Comparison of ENCODE assay signal across 29 mouse cellular contexts in the genomic region with DNA sequence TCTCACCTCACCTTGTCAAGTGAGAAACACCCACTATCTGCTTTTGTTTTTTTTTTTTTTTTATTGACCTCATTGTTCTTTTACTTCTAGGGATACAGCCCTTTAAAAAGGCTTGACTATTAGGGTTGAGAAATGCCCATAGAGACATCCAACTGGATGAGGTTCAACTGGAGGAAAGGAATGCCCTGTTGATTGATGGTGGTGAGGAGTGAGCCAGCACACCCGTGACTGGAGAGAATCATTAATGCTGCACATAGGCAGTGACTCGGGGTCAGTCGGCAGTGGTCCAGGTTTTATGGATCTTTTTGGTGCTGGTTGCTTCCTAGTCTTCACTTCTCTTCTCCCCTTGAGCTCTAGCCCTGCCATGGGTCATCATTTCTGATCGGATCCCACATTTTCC.
DNase-seq lines count a peak whose midpoint lies in the region; ATAC-seq and TF ChIP-seq lines count a peak whose summit lies in the region.
"Had no signal": no experiment of that assay in that cellular context is flagged by ENCODE, and none has a peak within 500 bp of the region (broad histone marks: within the 10 kb centered on the region; RNA-seq: fewer than 3 reads in every experiment).

No protein-coding gene starts in this region.

- H3K4me3 ChIP-seq in kidney, adult 2 months (ENCODE audit: insufficient read depth, low read depth, low read length) = no peak overlapping the region
- no peak overlapping the region for H3K4me3 ChIP-seq in kidney, embryonic 15.5 days (replicated peaks)
- no peak overlapping the region for H3K4me3 ChIP-seq in brown adipose tissue, adult 24 weeks (ENCODE audit: insufficient read depth, low read depth, low read length)
- H3K4me3 ChIP-seq in lung, postnatal 0 days (ENCODE audit: low read depth, low read length) = no peak overlapping the region
- H3K4me3 ChIP-seq: embryonic facial prominence, embryonic 13.5 days; gastrocnemius, adult 2 months; hindbrain, embryonic 13.5 days; limb, embryonic 13.5 days; myocyte; neural tube, embryonic 12.5 days had no signal

- ATAC-seq in kidney, embryonic 15.5 days (replicated peaks; ENCODE audit: low FRiP score) = no peak
- ATAC-seq in lung, postnatal 0 days = peak; percentile 35; the same call in 1 of the 2 replicates
- ATAC-seq: activated CD4-positive, CD25-positive, alpha-beta regulatory T cell, adult 4 months; forebrain, embryonic 16.5 days had no signal

- H3K9ac ChIP-seq in kidney, embryonic 15.5 days = no peak overlapping the region
- no peak overlapping the region for H3K9ac ChIP-seq in lung, postnatal 0 days (replicated peaks; ENCODE audit: low read depth)
- H3K9ac ChIP-seq: embryonic facial prominence, embryonic 13.5 days; hindbrain, embryonic 13.5 days; limb, embryonic 13.5 days; neural tube, embryonic 12.5 days had no signal

- DNase-seq in kidney, adult 2 months = peak; percentile 1
- peak; percentile 31 for DNase-seq in lung, postnatal 0 days (ENCODE audit: low spot score)
- peak; percentile 8 to 60 for DNase-seq in lung, postnatal 4 days
- DNase-seq in testis, postnatal 14 days (ENCODE audit: low spot score) = no peak
- DNase-seq in yolk sac, embryonic 10.5 days (ENCODE audit: low spot score) = no peak
- DNase-seq: B cell, adult 2 months; cerebellum, adult 11 months; cerebellum, adult 9-10 months; gastrocnemius, adult 2 months; gastrocnemius, postnatal 36 days; heart, postnatal 36 days; kidney, adult 18-20 months; kidney, postnatal 4 days; right cerebral cortex, adult 18-20 months; right cerebral cortex, postnatal 4 days; thymus, postnatal 14 days had no signal

- H3K36me3 ChIP-seq in kidney, adult 2 months (ENCODE audit: control insufficient read depth, insufficient read depth, low read length) = no peaks in the 10 kb centered on the region
- H3K36me3 ChIP-seq in kidney, embryonic 15.5 days = no peaks in the 10 kb centered on the region
- no peaks in the 10 kb centered on the region for H3K36me3 ChIP-seq in lung, postnatal 0 days (ENCODE audit: insufficient read depth, low read length)
- H3K36me3 ChIP-seq: embryonic facial prominence, embryonic 13.5 days; hindbrain, embryonic 13.5 days; limb, embryonic 13.5 days; neural tube, embryonic 12.5 days had no signal

- no peak for TF ChIP-seq CTCF in kidney, adult 2 months (conservative IDR thresholded peaks at IDR 0.05; ENCODE audit: insufficient read depth, insufficient read length, low read depth, low read length)
- TF ChIP-seq CTCF in lung, postnatal 0 days (IDR thresholded peaks at IDR 0.05) = no peak

- no peak for TF ChIP-seq POLR2A in kidney, adult 2 months (IDR thresholded peaks at IDR 0.05; ENCODE audit: low read depth, low read length)

- TF ChIP-seq EP300 in lung, postnatal 0 days (IDR thresholded peaks at IDR 0.05) = no peak

- WGBS in kidney, adult 2 months = 65% methylated on average over 4 of the region's 4 CpGs
- WGBS in kidney, embryonic 15.5 days = 71% methylated on average over 4 of the region's 4 CpGs
- WGBS in lung, postnatal 0 days = 59% methylated on average over 4 of the region's 4 CpGs

- H3K9me3 ChIP-seq in kidney, embryonic 15.5 days (replicated peaks) = no peaks in the 10 kb centered on the region
- no peaks in the 10 kb centered on the region for H3K9me3 ChIP-seq in lung, postnatal 0 days (ENCODE audit: low read length)
- H3K9me3 ChIP-seq: embryonic facial prominence, embryonic 13.5 days; hindbrain, embryonic 13.5 days; limb, embryonic 13.5 days; neural tube, embryonic 12.5 days had no signal

- no peak overlapping the region for H3K27ac ChIP-seq in kidney, adult 2 months (ENCODE audit: insufficient read depth, low read depth, low read length)
- H3K27ac ChIP-seq in kidney, embryonic 15.5 days = no peak overlapping the region
- H3K27ac ChIP-seq in brown adipose tissue, adult 24 weeks (replicated peaks; ENCODE audit: low read depth, low read length) = peak overlapping the region; percentile 50; the same call in 1 of the 2 replicates
- no peak overlapping the region for H3K27ac ChIP-seq in lung, postnatal 0 days (ENCODE audit: low read length)
- H3K27ac ChIP-seq: embryonic facial prominence, embryonic 13.5 days; gastrocnemius, adult 2 months; hindbrain, embryonic 13.5 days; kidney, postnatal 0 days; limb, embryonic 13.5 days; neural tube, embryonic 12.5 days had no signal

- H3K27me3 ChIP-seq in kidney, adult 2 months (replicated peaks; ENCODE audit: control insufficient read depth, insufficient read depth, low read length) = no peaks in the 10 kb centered on the region; the same call in 1 of the 2 replicates
- H3K27me3 ChIP-seq in kidney, embryonic 15.5 days = no peaks in the 10 kb centered on the region
- no peaks in the 10 kb centered on the region for H3K27me3 ChIP-seq in lung, postnatal 0 days (replicated peaks; ENCODE audit: insufficient read depth, low read length)
- H3K27me3 ChIP-seq: embryonic facial prominence, embryonic 13.5 days; hindbrain, embryonic 13.5 days; limb, embryonic 13.5 days; neural tube, embryonic 12.5 days had no signal

- H3K4me2 ChIP-seq in kidney, embryonic 15.5 days = no peak overlapping the region
- no peak overlapping the region for H3K4me2 ChIP-seq in lung, postnatal 0 days (replicated peaks; ENCODE audit: low read depth, low read length)
- H3K4me2 ChIP-seq: embryonic facial prominence, embryonic 13.5 days; heart, embryonic 11.5 days; hindbrain, embryonic 13.5 days; limb, embryonic 13.5 days; liver, embryonic 11.5 days; midbrain, embryonic 11.5 days; neural tube, embryonic 12.5 days had no signal

- no peaks in the 10 kb centered on the region for H3K4me1 ChIP-seq in kidney, adult 2 months (ENCODE audit: control insufficient read depth, insufficient read depth, low read length)
- H3K4me1 ChIP-seq in kidney, embryonic 15.5 days = no peaks in the 10 kb centered on the region
- peaks cover 10% of the 10 kb centered on the region for H3K4me1 ChIP-seq in brown adipose tissue, adult 24 weeks (ENCODE audit: control insufficient read depth, insufficient read depth, insufficient read length, low read length)
- no peaks in the 10 kb centered on the region for H3K4me1 ChIP-seq in lung, postnatal 0 days (ENCODE audit: insufficient read depth, low read depth, low read length)
- H3K4me1 ChIP-seq: hindbrain, embryonic 13.5 days; limb, embryonic 13.5 days; neural tube, embryonic 12.5 days had no signal

Comparison
In these comparisons a context has a peak if more than half of its experiments do, and no peak if none do; other contexts are left out.
1. DNase-seq: peak in kidney, adult 2 months (single experiment), lung, postnatal 0 days (single experiment) and lung, postnatal 4 days (2 of 2); none in testis, postnatal 14 days (single experiment) and yolk sac, embryonic 10.5 days (single experiment).